Mouse (Mus musculus) lung, postnatal 0 days (tissue): ENCODE data around the gene Rwdd2a.

Source experiments
- CTCF ChIP-seq: IDR thresholded peaks from 2 replicates; pipeline ENCODE4 v1.5.1; 2016; ENCODE audit warnings: antibody characterized with exemption, mild to moderate bottlenecking
- EP300 ChIP-seq: IDR thresholded peaks from 2 replicates; pipeline ENCODE4 v1.6.1; 2016; ENCODE audit warnings: antibody characterized with exemption, mild to moderate bottlenecking, control low read depth

- TF ChIP-seq CTCF (no peak), EP300 (no peak)
Measured at GRCm38 (mm10) chr9:86544559-86544958, 27.2 kb upstream of the Rwdd2a start.
